Mouse (Mus musculus) myocyte (in vitro differentiated cells): Measurements from ENCODE around the gene Gm16253.
A peak's percentile ranks its signal among the peaks of the same experiment; 100 is the strongest.

ENCODE experiments used
- E2F4 ChIP-seq: IDR thresholded peaks from one replicate; pipeline ENCODE4 v1.6.1; 2011; ENCODE audit warnings: mild to moderate bottlenecking, control low read depth, moderate library complexity; ENCODE audit not compliant: insufficient read depth
- MAX ChIP-seq: IDR thresholded peaks from one replicate; pipeline ENCODE4 v1.6.1; 2011; ENCODE audit warnings: low read depth, mild to moderate bottlenecking, control low read depth
- MYOG ChIP-seq, 3 experiments: IDR thresholded peaks; one replicate each; pipeline ENCODE4 v1.6.1; 2011; ENCODE audit warnings: control low read depth in 2 of 3, low read depth in 2 of 3, mild to moderate bottlenecking in 2 of 3; ENCODE audit not compliant: insufficient read length in 2 of 3, control insufficient read depth in 1 of 3, insufficient read depth in 1 of 3
- POLR2A ChIP-seq: IDR thresholded peaks from one replicate; pipeline ENCODE4 v1.6.1; 2011; ENCODE audit warnings: low read depth, mild to moderate bottlenecking, control low read depth, moderate library complexity; ENCODE audit not compliant: insufficient read length
- SRF ChIP-seq: IDR thresholded peaks from one replicate; pipeline ENCODE4 v1.6.1; 2011; ENCODE audit warnings: low read depth; ENCODE audit not compliant: control insufficient read depth, insufficient read length
- TCF12 ChIP-seq: IDR thresholded peaks from one replicate; pipeline ENCODE4 v1.6.1; 2011; ENCODE audit warnings: mild to moderate bottlenecking, control low read depth; ENCODE audit not compliant: poor library complexity, insufficient read depth, severe bottlenecking
- USF1 ChIP-seq: IDR thresholded peaks from one replicate; pipeline ENCODE4 v1.6.1; 2011; ENCODE audit warnings: low read depth, mild to moderate bottlenecking, control low read depth, moderate library complexity

- TF ChIP-seq SRF (no peak), TCF12 (no peak), E2F4 (no peak), MYOG (IDR thresholded peaks at IDR 0.05; ENCODE audit: control insufficient read depth in 1 of 3, insufficient read depth in 1 of 3, insufficient read length in 2 of 3, low read depth in 2 of 3) (no peak), POLR2A (peak; percentile 71), USF1 (no peak), MAX (no peak)
Measured at GRCm38 (mm10) chr3:96576690-96577541, at the start of gene Gm16253.
